Mouse (Mus musculus): Measurements from ENCODE around the gene Ssr2.

GRCm38 (mm10) chr3:88559596-88559995, 16.1 kb upstream of the Ssr2 start:
- TF ChIP-seq GATA1 (IDR thresholded peaks at IDR 0.05; ENCODE audit: borderline replicate concordance, low read length): no peak
- TF ChIP-seq FLI1 (IDR thresholded peaks at IDR 0.05; ENCODE audit: low read length): no peak

Measured in megakaryocyte, embryonic 14.5 days (primary cell).